Mouse (Mus musculus) urinary bladder, postnatal 10 days (tissue): ENCODE results near the gene Armc9.
A peak's percentile ranks its signal among the peaks of the same experiment; 100 is the strongest.

Source experiments
- DNase-seq: peaks from one replicate; pipeline ENCODE4 v3.0.0; 2022; ENCODE audit warnings: low spot score

Gene Armc9

DNA sequence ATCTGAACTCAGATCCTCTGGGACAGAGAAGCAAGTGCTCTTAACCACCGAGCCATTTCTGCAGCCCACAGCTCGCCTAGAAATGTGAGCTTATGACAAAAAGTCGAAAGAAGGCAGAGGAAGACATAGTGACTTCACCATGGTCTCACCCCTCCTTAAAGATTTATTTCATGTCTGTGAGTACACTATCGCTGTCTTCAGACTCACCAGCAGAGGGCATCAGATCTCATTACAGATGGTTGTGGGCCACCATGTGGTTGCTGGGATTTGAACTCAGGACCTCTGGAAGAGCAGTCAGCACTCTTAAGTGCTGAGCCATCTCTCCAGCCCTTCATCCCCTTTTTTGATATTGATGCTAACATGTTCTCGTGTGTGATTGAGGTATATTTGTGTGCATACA, 20.0 kb downstream of the Armc9 start:
- DNase-seq = no peak

DNA sequence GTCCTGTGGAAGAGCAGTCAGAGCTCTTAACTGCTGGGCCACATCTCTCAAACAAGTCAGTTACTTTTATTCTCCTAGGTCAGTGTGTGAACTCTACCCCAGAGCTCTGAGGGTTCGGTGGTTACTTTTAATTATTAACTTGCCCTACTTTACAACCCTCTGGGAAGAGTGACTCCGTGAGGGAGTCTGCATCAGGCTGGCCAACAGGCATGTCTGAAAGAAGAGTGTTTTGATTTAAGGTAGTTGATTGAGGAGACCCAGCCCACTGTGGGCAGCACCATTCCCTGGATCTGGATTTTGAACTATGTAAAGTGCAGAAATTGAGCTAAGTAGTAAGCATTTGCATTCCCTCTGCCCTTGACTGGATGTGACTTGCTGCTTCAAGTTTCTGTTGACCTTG, 21.5 kb downstream of the Armc9 start:
- DNase-seq = no peak

- DNase-seq = peak; percentile 35
Observed at GRCm38 (mm10) chr1:86178462-86179253, 24.1 kb downstream of the Armc9 start.

DNA sequence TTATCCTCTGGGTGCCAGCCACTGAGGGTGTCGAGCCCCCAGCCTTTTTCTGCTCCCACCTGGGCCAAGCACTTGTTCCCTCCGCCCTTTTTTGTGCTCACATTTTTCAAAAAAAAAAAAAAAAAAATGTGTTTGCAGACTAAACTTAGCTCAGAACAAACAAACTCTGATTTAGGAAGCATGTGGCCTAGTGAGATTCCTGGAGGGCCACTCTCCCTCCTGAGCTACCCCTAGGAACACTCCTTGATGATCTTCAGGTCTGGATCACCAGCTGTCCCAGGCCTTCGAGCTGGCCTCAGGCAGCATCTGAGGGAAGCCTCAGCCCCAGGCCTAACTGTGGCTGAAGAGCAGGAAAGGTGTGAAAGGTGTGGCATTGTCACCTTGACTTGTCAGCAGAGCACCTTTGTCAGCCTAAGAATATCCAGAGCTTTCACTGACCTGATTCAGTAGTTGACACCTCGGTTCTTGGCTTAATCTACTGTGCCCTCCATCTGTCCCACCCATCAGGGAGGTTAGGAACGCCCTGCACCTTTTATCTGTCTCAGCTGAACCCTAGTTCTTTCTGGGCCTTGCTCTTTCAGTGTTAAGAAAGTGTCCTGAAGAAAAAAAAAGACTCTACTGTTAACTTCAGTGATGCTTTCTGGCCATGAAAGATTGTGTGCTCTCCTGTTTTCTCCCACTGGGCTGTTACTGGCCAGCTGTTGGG, 27.6 kb downstream of the Armc9 start:
- no peak for DNase-seq

GRCm38 (mm10) chr1:86183577-86184263, 29.1 kb downstream of the Armc9 start:
- no peak for DNase-seq

DNA sequence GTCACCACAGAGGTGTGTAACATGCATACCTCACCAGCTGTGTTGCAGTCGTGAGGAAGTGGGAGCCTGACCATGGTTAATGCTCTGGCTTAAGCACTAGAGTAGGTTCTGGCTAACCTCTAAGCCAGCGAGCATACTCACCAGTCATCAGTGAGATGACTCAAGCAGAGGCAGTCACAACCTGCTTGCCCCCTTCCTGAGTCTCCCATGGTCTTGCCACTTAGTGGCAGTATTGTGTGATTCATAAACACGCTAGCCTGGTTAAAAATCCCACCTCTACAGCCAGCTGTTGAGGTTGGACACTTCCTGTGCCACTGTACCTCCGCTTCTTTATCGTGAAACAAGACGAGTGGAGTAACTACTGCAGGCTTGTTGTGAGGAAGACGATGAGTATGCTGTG, 32.2 kb downstream of the Armc9 start:
- DNase-seq = no peak

GRCm38 (mm10) chr1:86187856-86188255, 33.3 kb downstream of the Armc9 start:
- no peak for DNase-seq

DNA sequence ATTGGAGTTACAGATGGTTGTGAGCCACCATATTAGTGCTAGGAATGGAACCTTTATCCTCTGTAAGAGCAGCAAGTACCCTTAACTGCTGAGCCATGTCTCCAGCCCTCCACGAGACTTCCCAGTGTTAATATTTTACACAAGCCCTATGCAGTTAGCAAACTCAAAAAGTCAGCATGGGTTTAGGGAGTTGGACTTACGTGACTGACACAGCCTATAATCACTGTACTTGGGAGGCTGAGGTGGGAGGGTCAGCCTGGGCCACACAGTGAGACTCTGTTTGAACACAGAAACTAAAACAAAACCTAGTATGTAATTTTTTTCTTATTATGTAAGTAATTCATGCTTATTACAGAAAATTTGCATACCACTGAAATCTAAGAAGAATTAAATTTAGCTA, 33.7 kb downstream of the Armc9 start:
- no peak for DNase-seq

- DNase-seq = no peak
Observed at GRCm38 (mm10) chr1:86189034-86189702, 34.6 kb downstream of the Armc9 start.

GRCm38 (mm10) chr1:86190843-86191242, 36.3 kb downstream of the Armc9 start:
- DNase-seq = no peak

DNA sequence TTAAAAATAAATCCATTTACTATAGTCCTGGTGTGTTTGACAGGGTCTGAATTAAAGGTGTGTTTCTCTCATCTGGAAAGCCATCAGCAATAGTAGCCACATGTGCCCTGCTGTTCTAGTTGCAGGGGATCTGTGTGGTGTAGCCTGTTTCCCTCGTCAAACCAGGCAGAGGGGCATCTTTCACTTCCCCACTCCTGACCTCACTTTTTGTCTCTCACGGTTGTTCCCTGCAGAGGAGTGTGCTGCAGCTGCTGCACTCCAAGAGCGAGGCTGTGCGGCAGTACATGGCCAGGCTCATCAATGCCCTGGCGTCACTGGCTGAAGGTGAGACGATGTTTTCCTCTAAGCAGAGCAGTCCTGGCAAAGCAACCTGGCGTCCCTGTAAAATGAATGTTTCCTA, 39.5 kb downstream of the Armc9 start:
- no peak for DNase-seq

GRCm38 (mm10) chr1:86198276-86198675, 43.7 kb downstream of the Armc9 start:
- DNase-seq = no peak

DNA sequence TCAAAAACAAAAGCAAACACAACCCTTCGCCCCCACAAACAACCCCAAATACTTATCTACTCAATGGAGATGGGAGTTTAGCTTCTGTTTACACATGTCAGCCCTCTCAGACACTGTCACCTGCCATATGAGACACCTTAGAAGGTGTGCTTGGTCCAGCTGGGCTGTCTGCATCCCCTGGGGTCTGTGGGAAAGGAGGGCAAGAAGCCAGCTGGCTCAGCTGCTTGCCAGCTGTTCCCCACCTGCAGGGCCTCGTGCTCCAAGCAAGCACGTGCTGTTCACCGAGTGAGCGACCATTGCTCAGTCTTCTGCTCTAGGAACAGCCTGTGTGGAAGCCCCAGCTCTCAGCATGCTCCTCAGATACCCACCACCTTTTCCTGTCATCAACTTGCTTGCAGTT, 44.4 kb downstream of the Armc9 start:
- no peak for DNase-seq

GRCm38 (mm10) chr1:86201312-86201711, 46.7 kb downstream of the Armc9 start:
- no peak for DNase-seq

DNA sequence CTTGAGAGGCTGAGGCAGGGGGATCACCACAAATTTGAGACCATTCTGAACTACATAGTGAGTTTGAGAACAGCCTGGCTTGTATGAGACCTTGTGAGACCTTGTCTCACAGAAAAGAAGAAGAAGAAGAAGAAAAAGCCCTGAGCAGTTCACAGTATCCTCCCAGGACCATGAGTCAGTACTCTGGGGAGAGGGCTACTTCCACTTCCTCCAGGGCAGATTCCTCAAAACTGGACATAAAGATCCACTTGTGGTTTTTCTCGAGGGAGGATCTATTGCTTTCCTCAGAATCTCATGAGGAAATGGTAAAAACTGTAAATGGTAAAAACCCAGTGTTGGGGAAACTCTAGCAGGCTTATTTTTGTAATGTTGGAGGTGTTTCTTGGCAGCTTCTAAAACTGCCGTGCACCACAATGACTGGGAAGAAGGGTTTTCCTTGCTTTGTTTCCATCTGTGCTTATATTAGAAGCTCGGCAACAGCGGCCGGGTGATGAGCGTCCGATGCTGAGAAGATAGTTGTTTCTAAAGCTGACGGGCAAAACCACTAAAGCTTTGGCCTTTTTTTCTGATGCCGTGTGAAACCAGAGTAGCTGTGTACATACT, 48.1 kb downstream of the Armc9 start:
- no peak for DNase-seq

- no peak for DNase-seq
Observed at GRCm38 (mm10) chr1:86210676-86211075, 56.1 kb downstream of the Armc9 start.

- no peak for DNase-seq
Observed at GRCm38 (mm10) chr1:86211498-86211897, 56.9 kb downstream of the Armc9 start.

DNA sequence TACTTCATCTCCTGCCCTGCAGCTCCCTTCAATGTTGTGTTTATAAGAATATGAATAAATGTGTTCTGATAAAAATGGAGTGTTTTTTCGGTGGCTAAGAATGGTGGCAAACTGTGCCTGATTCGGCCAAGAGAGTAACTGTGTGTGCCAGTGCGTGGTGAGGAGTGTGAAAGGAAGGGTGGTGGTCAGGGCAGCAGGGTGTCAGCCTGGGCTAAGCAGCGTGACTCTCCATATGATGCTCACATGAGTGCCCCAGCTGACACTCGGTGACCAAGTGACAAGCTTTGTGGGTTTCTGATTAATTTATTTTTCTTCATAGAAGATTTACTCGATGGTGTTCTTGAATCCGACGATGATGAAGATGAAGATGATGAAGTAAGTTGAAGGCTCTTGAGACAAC, 58.2 kb downstream of the Armc9 start:
- DNase-seq = no peak

GRCm38 (mm10) chr1:86214158-86214557, 59.6 kb downstream of the Armc9 start:
- DNase-seq = peak; percentile 26

DNA sequence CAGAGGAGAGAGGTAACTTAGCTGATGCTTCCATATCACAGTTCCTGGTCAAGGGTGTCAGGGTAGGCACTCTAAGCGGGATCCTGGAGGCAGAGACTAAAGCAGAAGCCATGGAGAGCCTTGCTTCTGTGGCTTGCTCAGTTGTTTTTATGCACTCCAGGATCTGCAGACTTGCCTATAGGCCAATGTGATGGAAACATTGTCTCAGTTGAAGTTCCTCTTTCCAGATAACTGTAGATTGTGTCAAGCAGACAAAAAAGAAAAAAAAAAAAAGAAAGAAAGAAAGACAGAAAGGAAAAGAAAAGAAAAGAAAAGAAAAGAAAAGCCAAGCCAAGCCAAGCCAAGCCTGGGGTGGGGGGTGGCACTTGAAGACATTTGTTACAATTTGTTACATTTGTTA, 60.7 kb downstream of the Armc9 start:
- no peak for DNase-seq

- DNase-seq = no peak
Observed at GRCm38 (mm10) chr1:86216412-86216811, 61.8 kb downstream of the Armc9 start.

DNA sequence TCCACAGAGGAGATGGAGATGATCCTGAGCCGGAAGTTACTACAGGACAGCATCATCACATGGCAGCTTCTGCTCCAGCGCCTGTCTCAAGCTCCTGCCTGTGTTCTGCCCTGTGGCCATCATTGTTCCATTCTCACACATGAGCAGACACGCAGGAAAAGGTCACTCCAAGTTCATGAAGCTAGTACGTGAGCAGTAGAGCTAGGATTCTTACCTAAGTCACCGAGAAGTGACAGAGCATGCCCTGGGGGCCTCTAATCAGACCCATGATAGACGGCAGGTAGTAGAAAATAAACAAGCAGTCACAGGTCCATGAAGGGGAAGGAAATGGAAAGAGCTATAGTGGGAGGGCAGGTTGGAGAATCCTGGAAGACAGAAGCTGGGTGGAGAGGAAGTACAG, 63.4 kb downstream of the Armc9 start:
- no peak for DNase-seq
